Mouse (Mus musculus): ENCODE data around the gene Gm960. TPM values are rescaled to one million over a fixed set of nuclear protein-coding genes. Genes with fewer than 3 reads are reported as not detected.
A peak's percentile ranks its signal among the peaks of the same experiment; 100 is the strongest.

Gm960 gene
- polyA plus RNA-seq, 1 experiment from 2014 or later = 4.5 TPM

- peak; percentile 80 for DNase-seq (ENCODE audit: low spot score)
- Histone ChIP-seq H3K27me3 (ENCODE audit: low read depth, poor library complexity, severe bottlenecking) (no peaks in the 10 kb centered on the region), H3K9me3 (replicated peaks) (no peaks in the 10 kb centered on the region), H3K27ac (no peak overlapping the region), H3K4me3 (no peak overlapping the region), H3K36me3 (peaks cover 5% of the 10 kb centered on the region), H3K4me1 (peaks cover 32% of the 10 kb centered on the region)
- WGBS = 0% methylated on average over 1 of the region's 1 CpGs
These were observed 69.6 kb downstream of the Gm960 start for GRCm38 (mm10) chr19:4628819-4629218.

- peak overlapping the region; percentile 82 for H3K4me3 ChIP-seq
- no peaks in the 10 kb centered on the region for H3K9me3 ChIP-seq (replicated peaks)
- H3K27me3 ChIP-seq (ENCODE audit: low read depth, poor library complexity, severe bottlenecking) = no peaks in the 10 kb centered on the region
- 3% methylated on average over 35 of the region's 35 CpGs for WGBS
- H3K36me3 ChIP-seq = peaks cover 33% of the 10 kb centered on the region
- peak overlapping the region; percentile 96 for H3K27ac ChIP-seq
- peaks cover 33% of the 10 kb centered on the region for H3K4me1 ChIP-seq
- DNase-seq (ENCODE audit: low spot score) = no peak
These were observed 72.5 kb downstream of the Gm960 start for GRCm38 (mm10) chr19:4625829-4626535.

- Histone ChIP-seq H3K4me1 (peaks cover 33% of the 10 kb centered on the region), H3K27ac (peak within 1 kb of the TSS; percentile 96), H3K9me3 (replicated peaks) (no peaks in the 10 kb centered on the region), H3K36me3 (peaks cover 40% of the 10 kb centered on the region), H3K4me3 (peak within 1 kb of the TSS; percentile 82), H3K27me3 (ENCODE audit: low read depth, poor library complexity, severe bottlenecking) (no peaks in the 10 kb centered on the region)
- peak; percentile 97 for DNase-seq (ENCODE audit: low spot score)
- under 1% methylated on average over 64 of the region's 64 CpGs for WGBS
These were observed 73.2 kb downstream of the Gm960 start, which contains the start of gene Rce1 for GRCm38 (mm10) chr19:4625179-4625828. Gene Rce1, minus strand, starts transcription at chr19:4625641.

- Histone ChIP-seq H3K4me3 (peak overlapping the region; percentile 82), H3K36me3 (peaks cover 47% of the 10 kb centered on the region), H3K27ac (peak overlapping the region; percentile 96), H3K4me1 (peaks cover 33% of the 10 kb centered on the region), H3K9me3 (replicated peaks) (no peaks in the 10 kb centered on the region), H3K27me3 (ENCODE audit: low read depth, poor library complexity, severe bottlenecking) (no peaks in the 10 kb centered on the region)
- WGBS = 36% methylated on average over 4 of the region's 4 CpGs
- no peak for DNase-seq (ENCODE audit: low spot score)
These were observed 73.9 kb downstream of the Gm960 start for GRCm38 (mm10) chr19:4624406-4625178.

GRCm38 (mm10) chr19:4624006-4624405 is 74.5 kb downstream of the Gm960 start:
- H3K9me3 ChIP-seq (replicated peaks) = no peaks in the 10 kb centered on the region
- peaks cover 33% of the 10 kb centered on the region for H3K4me1 ChIP-seq
- peak overlapping the region; percentile 82; the same call in 1 of the 2 replicates for H3K4me3 ChIP-seq
- H3K36me3 ChIP-seq = peaks cover 48% of the 10 kb centered on the region
- H3K27ac ChIP-seq = no peak overlapping the region
- WGBS = 95% methylated on average over 12 of the region's 12 CpGs
- no peak for DNase-seq (ENCODE audit: low spot score)
- no peaks in the 10 kb centered on the region for H3K27me3 ChIP-seq (ENCODE audit: low read depth, poor library complexity, severe bottlenecking)

GRCm38 (mm10) chr19:4623419-4623818 is 75.0 kb downstream of the Gm960 start:
- no peaks in the 10 kb centered on the region for H3K27me3 ChIP-seq (ENCODE audit: low read depth, poor library complexity, severe bottlenecking)
- over 99% methylated on average over 9 of the region's 9 CpGs for WGBS
- DNase-seq (ENCODE audit: low spot score) = no peak
- H3K36me3 ChIP-seq = peaks cover 48% of the 10 kb centered on the region
- no peaks in the 10 kb centered on the region for H3K9me3 ChIP-seq (replicated peaks)
- H3K4me1 ChIP-seq = peaks cover 35% of the 10 kb centered on the region
- no peak overlapping the region for H3K27ac ChIP-seq
- H3K4me3 ChIP-seq = 0 out of 2 replicates have a peak overlapping the region, but pooled peaks have one; percentile 11

- Histone ChIP-seq H3K27ac (no peak overlapping the region), H3K27me3 (ENCODE audit: low read depth, poor library complexity, severe bottlenecking) (no peaks in the 10 kb centered on the region), H3K4me3 (no peak overlapping the region), H3K4me1 (peaks cover 35% of the 10 kb centered on the region), H3K36me3 (peaks cover 48% of the 10 kb centered on the region), H3K9me3 (replicated peaks) (no peaks in the 10 kb centered on the region)
- 95% methylated on average over 5 of the region's 5 CpGs for WGBS
- DNase-seq (ENCODE audit: low spot score) = no peak
These were observed 75.7 kb downstream of the Gm960 start for GRCm38 (mm10) chr19:4622780-4623179.

GRCm38 (mm10) chr19:4620721-4621120 is 77.7 kb downstream of the Gm960 start:
- Histone ChIP-seq H3K36me3 (peaks cover 48% of the 10 kb centered on the region), H3K27me3 (ENCODE audit: low read depth, poor library complexity, severe bottlenecking) (no peaks in the 10 kb centered on the region), H3K4me1 (peaks cover 31% of the 10 kb centered on the region), H3K9me3 (replicated peaks) (no peaks in the 10 kb centered on the region), H3K27ac (no peak overlapping the region), H3K4me3 (no peak overlapping the region)
- DNase-seq (ENCODE audit: low spot score) = no peak
- WGBS = 88% methylated on average over 7 of the region's 7 CpGs

- Histone ChIP-seq H3K27me3 (ENCODE audit: low read depth, poor library complexity, severe bottlenecking) (no peaks in the 10 kb centered on the region), H3K4me1 (peaks cover 29% of the 10 kb centered on the region), H3K27ac (no peak overlapping the region), H3K36me3 (peaks cover 48% of the 10 kb centered on the region), H3K9me3 (replicated peaks) (no peaks in the 10 kb centered on the region), H3K4me3 (no peak overlapping the region)
- WGBS = 92% methylated on average over 10 of the region's 10 CpGs
- DNase-seq (ENCODE audit: low spot score) = no peak
These were observed 79.0 kb downstream of the Gm960 start for GRCm38 (mm10) chr19:4619461-4619860.

GRCm38 (mm10) chr19:4618183-4618582 is 80.3 kb downstream of the Gm960 start:
- H3K4me1 ChIP-seq = peaks cover 35% of the 10 kb centered on the region
- H3K27ac ChIP-seq = no peak overlapping the region
- H3K27me3 ChIP-seq (ENCODE audit: low read depth, poor library complexity, severe bottlenecking) = no peaks in the 10 kb centered on the region
- H3K36me3 ChIP-seq = peaks cover 49% of the 10 kb centered on the region
- 31% methylated on average over 18 of the region's 18 CpGs for WGBS
- peak; percentile 51 for DNase-seq (ENCODE audit: low spot score)
- no peak overlapping the region for H3K4me3 ChIP-seq
- no peaks in the 10 kb centered on the region for H3K9me3 ChIP-seq (replicated peaks)

GRCm38 (mm10) chr19:4616546-4616945 is 81.9 kb downstream of the Gm960 start:
- DNase-seq (ENCODE audit: low spot score) = no peak
- peaks cover 47% of the 10 kb centered on the region for H3K4me1 ChIP-seq
- peaks cover 49% of the 10 kb centered on the region for H3K36me3 ChIP-seq
- H3K9me3 ChIP-seq (replicated peaks) = no peaks in the 10 kb centered on the region
- WGBS = 31% methylated on average over 4 of the region's 4 CpGs
- peak overlapping the region; percentile 98 for H3K27ac ChIP-seq
- no peaks in the 10 kb centered on the region for H3K27me3 ChIP-seq (ENCODE audit: low read depth, poor library complexity, severe bottlenecking)
- peak overlapping the region; percentile 93 for H3K4me3 ChIP-seq

GRCm38 (mm10) chr19:4615151-4616093 is 83.0 kb downstream of the Gm960 start, which contains the start of gene Lrfn4:
Gene Lrfn4, minus strand, starts transcription at chr19:4615667.
- Histone ChIP-seq H3K9me3 (replicated peaks) (no peaks in the 10 kb centered on the region), H3K27ac (peak within 1 kb of the TSS; percentile 98), H3K4me3 (peak within 1 kb of the TSS; percentile 93), H3K4me1 (peaks cover 47% of the 10 kb centered on the region), H3K27me3 (ENCODE audit: low read depth, poor library complexity, severe bottlenecking) (no peaks in the 10 kb centered on the region), H3K36me3 (peaks cover 44% of the 10 kb centered on the region)
- DNase-seq (ENCODE audit: low spot score) = peak; percentile 93
- WGBS = under 1% methylated on average over 87 of the region's 87 CpGs
